Comparison of ENCODE assay signal across 7 mouse cellular contexts in genomic region chr2:167631591-167632448, GRCm38 (mm10). TPM values are rescaled to one million over a fixed set of nuclear protein-coding genes. Genes with fewer than 3 reads are reported as not detected.
DNase-seq lines count a peak whose midpoint lies in the region; ATAC-seq and TF ChIP-seq lines count a peak whose summit lies in the region.

Ube2v1 (minus strand) TSS chr2:167632095.

- H3K9ac ChIP-seq in embryonic facial prominence, embryonic 12.5 days: peak within 1 kb of the TSS; percentile 94
- peak within 1 kb of the TSS; percentile 93 for H3K9ac ChIP-seq in limb, embryonic 12.5 days (replicated peaks)
- H3K9ac ChIP-seq in midbrain, embryonic 15.5 days: peak within 1 kb of the TSS; percentile 90

- TF ChIP-seq CTCF in kidney, adult 2 months (conservative IDR thresholded peaks at IDR 0.05; ENCODE audit: insufficient read depth, insufficient read length, low read depth, low read length): no peak
- no peak for TF ChIP-seq CTCF in spleen, adult 2 months (IDR thresholded peaks at IDR 0.05; ENCODE audit: extremely low read depth, insufficient read depth, insufficient read length, insufficient replicate concordance)

- H3K9me3 ChIP-seq in embryonic facial prominence, embryonic 12.5 days: no peaks in the 10 kb centered on the region
- H3K9me3 ChIP-seq in limb, embryonic 12.5 days: no peaks in the 10 kb centered on the region
- no peaks in the 10 kb centered on the region for H3K9me3 ChIP-seq in midbrain, embryonic 15.5 days

- peaks cover 31% of the 10 kb centered on the region for H3K4me1 ChIP-seq in embryonic facial prominence, embryonic 12.5 days
- peaks cover 27% of the 10 kb centered on the region for H3K4me1 ChIP-seq in kidney, adult 2 months (ENCODE audit: control insufficient read depth, insufficient read depth, low read length)
- peaks cover 37% of the 10 kb centered on the region for H3K4me1 ChIP-seq in limb, embryonic 12.5 days (replicated peaks)
- peaks cover 49% of the 10 kb centered on the region for H3K4me1 ChIP-seq in midbrain, embryonic 15.5 days
- H3K4me1 ChIP-seq in spleen, adult 2 months (ENCODE audit: control insufficient read depth, insufficient read depth, insufficient read length): peaks cover 20% of the 10 kb centered on the region; the same call in 1 of the 2 replicates

- peaks cover 24% of the 10 kb centered on the region for H3K36me3 ChIP-seq in embryonic facial prominence, embryonic 12.5 days
- H3K36me3 ChIP-seq in kidney, adult 2 months (ENCODE audit: control insufficient read depth, insufficient read depth, low read length): no peaks in the 10 kb centered on the region
- H3K36me3 ChIP-seq in limb, embryonic 12.5 days: peaks cover 27% of the 10 kb centered on the region
- no peaks in the 10 kb centered on the region for H3K36me3 ChIP-seq in midbrain, embryonic 15.5 days (replicated peaks)
- no peaks in the 10 kb centered on the region for H3K36me3 ChIP-seq in spleen, adult 2 months (ENCODE audit: control insufficient read depth, insufficient read depth, low read length)

- TF ChIP-seq POLR2A in kidney, adult 2 months (IDR thresholded peaks at IDR 0.05; ENCODE audit: low read depth, low read length): no peak
- no peak for TF ChIP-seq POLR2A in spleen, adult 2 months (IDR thresholded peaks at IDR 0.05; ENCODE audit: low read depth, low read length)

- WGBS in embryonic facial prominence, embryonic 12.5 days: under 1% methylated on average over 74 of the region's 87 CpGs
- WGBS in kidney, adult 2 months: under 1% methylated on average over 86 of the region's 87 CpGs
- under 1% methylated on average over 85 of the region's 87 CpGs for WGBS in limb, embryonic 12.5 days
- WGBS in midbrain, embryonic 15.5 days: under 1% methylated on average over 82 of the region's 87 CpGs
- WGBS in spleen, adult 2 months: 1% methylated on average over 73 of the region's 87 CpGs

- peak within 1 kb of the TSS; percentile 82 for H3K4me2 ChIP-seq in embryonic facial prominence, embryonic 12.5 days (replicated peaks)
- H3K4me2 ChIP-seq in limb, embryonic 12.5 days: peak within 1 kb of the TSS; percentile 81
- peak within 1 kb of the TSS; percentile 80 for H3K4me2 ChIP-seq in midbrain, embryonic 15.5 days

- H3K4me3 ChIP-seq in embryonic facial prominence, embryonic 12.5 days: peak within 1 kb of the TSS; percentile 96
- H3K4me3 ChIP-seq in kidney, adult 2 months (ENCODE audit: insufficient read depth, low read depth, low read length): peak within 1 kb of the TSS; percentile 81
- H3K4me3 ChIP-seq in limb, embryonic 12.5 days (replicated peaks): peak within 1 kb of the TSS; percentile 95
- peak within 1 kb of the TSS; percentile 79 for H3K4me3 ChIP-seq in midbrain, embryonic 15.5 days
- H3K4me3 ChIP-seq in spleen, adult 2 months (ENCODE audit: extremely low read depth, insufficient read depth, insufficient read length): peak within 1 kb of the TSS; percentile 88

- ATAC-seq in embryonic facial prominence, embryonic 12.5 days (ENCODE audit: insufficient number of reproducible peaks, insufficient read depth, low FRiP score, low TSS enrichment): peak; percentile 86
- ATAC-seq in limb, embryonic 12.5 days (ENCODE audit: insufficient number of reproducible peaks, insufficient read depth, low FRiP score, low TSS enrichment, low read depth): peak; percentile 74
- ATAC-seq in midbrain, embryonic 15.5 days (replicated peaks): peak; percentile 76

- peak within 1 kb of the TSS; percentile 89 for H3K27ac ChIP-seq in embryonic facial prominence, embryonic 12.5 days
- peak within 1 kb of the TSS; percentile 97 for H3K27ac ChIP-seq in kidney, adult 2 months (ENCODE audit: insufficient read depth, low read depth, low read length)
- peak within 1 kb of the TSS; percentile 89 for H3K27ac ChIP-seq in limb, embryonic 12.5 days
- peak within 1 kb of the TSS; percentile 90 for H3K27ac ChIP-seq in midbrain, embryonic 15.5 days
- H3K27ac ChIP-seq in spleen, adult 2 months (ENCODE audit: insufficient read depth, low read length): peak within 1 kb of the TSS; percentile 97

- H3K27me3 ChIP-seq in embryonic facial prominence, embryonic 12.5 days: no peaks in the 10 kb centered on the region
- H3K27me3 ChIP-seq in kidney, adult 2 months (replicated peaks; ENCODE audit: control insufficient read depth, insufficient read depth, low read length): no peaks in the 10 kb centered on the region
- no peaks in the 10 kb centered on the region for H3K27me3 ChIP-seq in limb, embryonic 12.5 days
- no peaks in the 10 kb centered on the region for H3K27me3 ChIP-seq in midbrain, embryonic 15.5 days (replicated peaks)
- no peaks in the 10 kb centered on the region for H3K27me3 ChIP-seq in spleen, adult 2 months (ENCODE audit: control insufficient read depth, insufficient read depth, low read length)

- peak; percentile 97 for DNase-seq in adrenal gland, postnatal 25 days
- peak; percentile 98 for DNase-seq in heart, adult 18-20 months
- DNase-seq in kidney, adult 2 months: peak; percentile 99
- DNase-seq in spleen, adult 2 months (ENCODE audit: low read depth in 1 of 2, low spot score in 2 of 2): peak; percentile 97

RNA-seq across cellular contexts. Expression of gene Ube2v1, which starts in this region (rescaled TPM):
- total RNA-seq in adrenal gland, postnatal 25 days (2021): 187 and 190 TPM in 2 replicates
- 256 and 272 TPM in 2 replicates for polyA plus RNA-seq in embryonic facial prominence, embryonic 12.5 days (2016; fragmentation: Nextera tagmentation; extraction: Ambion mirVana)
- 100 to 1,000 TPM; 119 to 126 TPM for total RNA-seq in heart, adult 18-20 months (2021)
- 108 and 114 TPM in 2 replicates for polyA plus RNA-seq in kidney, adult 2 months (2012; rRNA removed)
- polyA plus RNA-seq in limb, embryonic 12.5 days (2016; fragmentation: Nextera tagmentation; extraction: Ambion mirVana): 264 and 267 TPM in 2 replicates
- polyA plus RNA-seq in midbrain, embryonic 15.5 days (2015; fragmentation: Nextera tagmentation; extraction: Ambion mirVana): 327 TPM in 2 replicates
- 85.2 and 102 TPM in 2 replicates for polyA plus RNA-seq in spleen, adult 2 months (2012; rRNA removed)

Comparison
In these comparisons a context has a peak if more than half of its experiments do, and no peak if none do; other contexts are left out.
1. Peak in every context shown above with its lines: DNase-seq, ATAC-seq, H3K4me3 ChIP-seq and H3K27ac ChIP-seq.